In the genomic region with DNA sequence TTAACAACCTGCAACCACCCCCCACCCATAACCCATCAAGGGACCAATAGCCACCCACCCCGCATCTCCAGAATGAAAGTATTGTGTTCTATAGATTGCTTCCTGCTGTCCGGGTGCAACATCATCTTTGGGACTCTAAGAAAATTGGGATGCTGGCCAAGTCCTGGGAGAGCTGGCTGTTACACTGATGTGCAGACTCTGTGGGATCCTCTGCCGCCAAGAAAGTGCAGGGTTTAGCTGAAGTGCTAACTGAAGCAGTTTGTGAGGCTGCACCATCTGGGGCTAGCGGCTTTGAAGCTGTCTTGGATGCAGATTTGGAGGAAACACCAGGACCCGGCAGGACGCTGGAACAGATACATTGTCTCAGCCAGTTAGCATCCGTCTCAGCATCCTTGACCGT, we compare ENCODE assay signal across 14 mouse cellular contexts. TPM values are rescaled to one million over a fixed set of nuclear protein-coding genes. Genes with fewer than 3 reads are reported as not detected.
DNase-seq lines count a peak whose midpoint lies in the region; ATAC-seq and TF ChIP-seq lines count a peak whose summit lies in the region.
"Had no signal": no experiment of that assay in that cellular context is flagged by ENCODE, and none has a peak within 500 bp of the region (broad histone marks: within the 10 kb centered on the region; RNA-seq: fewer than 3 reads in every experiment).

No protein-coding gene starts in this region.

- no peak for ATAC-seq in hindbrain, embryonic 14.5 days (ENCODE audit: low FRiP score)
- ATAC-seq in lung, postnatal 0 days: peak; percentile 25; the same call in 1 of the 2 replicates
- ATAC-seq: intestine, postnatal 0 days had no signal

- no peak overlapping the region for H3K4me2 ChIP-seq in hindbrain, embryonic 14.5 days (replicated peaks)
- H3K4me2 ChIP-seq in lung, postnatal 0 days (replicated peaks; ENCODE audit: low read depth, low read length): no peak overlapping the region
- H3K4me2 ChIP-seq: liver, embryonic 11.5 days had no signal

- TF ChIP-seq EP300 in lung, postnatal 0 days (IDR thresholded peaks at IDR 0.05): no peak

- 47% methylated on average over 8 of the region's 8 CpGs for whole genome bisulfite sequencing in hindbrain, embryonic 14.5 days
- 66% methylated on average over 8 of the region's 8 CpGs for WGBS in hindbrain, embryonic 10.5 days
- 35% methylated on average over 8 of the region's 8 CpGs for WGBS in lung, postnatal 0 days

- no peaks in the 10 kb centered on the region for H3K4me1 ChIP-seq in hindbrain, embryonic 14.5 days (replicated peaks; ENCODE audit: control insufficient read depth, insufficient read depth, low read length)
- peaks cover 18% of the 10 kb centered on the region for H3K4me1 ChIP-seq in hindbrain, embryonic 10.5 days (replicated peaks)
- 0 out of 2 replicates have a peak, but pooled peaks cover 3% of the 10 kb centered on the region for H3K4me1 ChIP-seq in lung, postnatal 0 days (ENCODE audit: insufficient read depth, low read depth, low read length)

- H3K9me3 ChIP-seq in hindbrain, embryonic 14.5 days (ENCODE audit: control insufficient read depth, low read length): no peaks in the 10 kb centered on the region
- H3K9me3 ChIP-seq in hindbrain, embryonic 10.5 days: no peaks in the 10 kb centered on the region
- no peaks in the 10 kb centered on the region for H3K9me3 ChIP-seq in lung, postnatal 0 days (ENCODE audit: low read length)
- H3K9me3 ChIP-seq: megakaryocyte, embryonic 14.5 days had no signal

- no peaks in the 10 kb centered on the region for H3K36me3 ChIP-seq in hindbrain, embryonic 14.5 days (replicated peaks; ENCODE audit: control insufficient read depth, insufficient read depth)
- no peaks in the 10 kb centered on the region for H3K36me3 ChIP-seq in hindbrain, embryonic 10.5 days
- H3K36me3 ChIP-seq in lung, postnatal 0 days (ENCODE audit: insufficient read depth, low read length): no peaks in the 10 kb centered on the region

- peak overlapping the region; percentile 38; the same call in 1 of the 2 replicates for H3K27ac ChIP-seq in hindbrain, embryonic 14.5 days
- no peak overlapping the region for H3K27ac ChIP-seq in hindbrain, embryonic 10.5 days
- H3K27ac ChIP-seq in lung, postnatal 0 days (ENCODE audit: low read length): no peak overlapping the region

- no peak overlapping the region for H3K9ac ChIP-seq in hindbrain, embryonic 14.5 days
- H3K9ac ChIP-seq in lung, postnatal 0 days (replicated peaks; ENCODE audit: low read depth): no peak overlapping the region

- DNase-seq in hindbrain, embryonic 14.5 days (ENCODE audit: low spot score): peak; percentile 46
- DNase-seq in hindbrain, embryonic 10.5 days (ENCODE audit: low spot score): no peak
- peak; percentile 75 for DNase-seq in lung, postnatal 0 days (ENCODE audit: low spot score)
- DNase-seq in lung, postnatal 36 days: no peak
- DNase-seq in 3T3-L1 (ENCODE audit: low read depth, low spot score) (peak; percentile 44), NIH3T3 (ENCODE audit: low read depth) (peak; percentile 68)
- DNase-seq in retina, embryonic 14.5 days (ENCODE audit: low spot score): no peak
- DNase-seq: adrenal gland, postnatal 14 days; kidney, postnatal 36 days; layer of hippocampus, postnatal 36 days had no signal

- H3K4me3 ChIP-seq in hindbrain, embryonic 14.5 days (replicated peaks; ENCODE audit: low read length): no peak overlapping the region
- no peak overlapping the region for H3K4me3 ChIP-seq in hindbrain, embryonic 10.5 days
- H3K4me3 ChIP-seq in lung, postnatal 0 days (ENCODE audit: low read depth, low read length): no peak overlapping the region
- H3K4me3 ChIP-seq: megakaryocyte, embryonic 14.5 days; myocyte had no signal

- H3K27me3 ChIP-seq in hindbrain, embryonic 14.5 days (ENCODE audit: control insufficient read depth, insufficient read depth, low read length): no peaks in the 10 kb centered on the region
- H3K27me3 ChIP-seq in hindbrain, embryonic 10.5 days (ENCODE audit: insufficient read depth, poor library complexity, severe bottlenecking): peaks cover 16% of the 10 kb centered on the region; the same call in 1 of the 2 replicates
- H3K27me3 ChIP-seq in lung, postnatal 0 days (replicated peaks; ENCODE audit: insufficient read depth, low read length): no peaks in the 10 kb centered on the region

- TF ChIP-seq CTCF in lung, postnatal 0 days (IDR thresholded peaks at IDR 0.05): no peak

RNA-seq across cellular contexts. Expression of gene Exoc7, which starts 4.1 kb away (rescaled TPM):
- polyA plus RNA-seq in hindbrain, embryonic 14.5 days (2014; fragmentation: Nextera tagmentation; extraction: Ambion mirVana): 115 and 118 TPM in 2 replicates
- 52.2 and 79.2 TPM in 2 replicates for polyA plus RNA-seq in hindbrain, embryonic 10.5 days (2016; fragmentation: Nextera tagmentation; extraction: Ambion mirVana)
- polyA plus RNA-seq in lung, postnatal 0 days (2015; fragmentation: Nextera tagmentation; extraction: Ambion mirVana): 41.3 and 41.9 TPM in 2 replicates

RNA-seq across cellular contexts. Expression of gene Foxj1, which starts 24.0 kb away (rescaled TPM):
- polyA plus RNA-seq in hindbrain, embryonic 14.5 days (2014; fragmentation: Nextera tagmentation; extraction: Ambion mirVana): 13.1 and 16.2 TPM in 2 replicates
- polyA plus RNA-seq in hindbrain, embryonic 10.5 days (2016; fragmentation: Nextera tagmentation; extraction: Ambion mirVana): 15.1 and 29.1 TPM in 2 replicates
- polyA plus RNA-seq in lung, postnatal 0 days (2015; fragmentation: Nextera tagmentation; extraction: Ambion mirVana): 39.8 and 44.9 TPM in 2 replicates

RNA-seq across cellular contexts. Expression of gene Galr2, which starts 30.4 kb away (rescaled TPM):
- polyA plus RNA-seq in hindbrain, embryonic 14.5 days (2014; fragmentation: Nextera tagmentation; extraction: Ambion mirVana): 0.55 and 0.57 TPM in 2 replicates
- polyA plus RNA-seq in hindbrain, embryonic 10.5 days (2016; fragmentation: Nextera tagmentation; extraction: Ambion mirVana): 0.11 and 0.33 TPM in 2 replicates
- 0.11 TPM in 1 of 2 replicates, not detected in the other for polyA plus RNA-seq in lung, postnatal 0 days (2015; fragmentation: Nextera tagmentation; extraction: Ambion mirVana)

RNA-seq across cellular contexts. Expression of gene Srp68, which starts 37.2 kb away (rescaled TPM):
- 52.0 and 54.0 TPM in 2 replicates for polyA plus RNA-seq in hindbrain, embryonic 14.5 days (2014; fragmentation: Nextera tagmentation; extraction: Ambion mirVana)
- polyA plus RNA-seq in hindbrain, embryonic 10.5 days (2016; fragmentation: Nextera tagmentation; extraction: Ambion mirVana): 96.2 and 100 TPM in 2 replicates
- 43.0 and 47.4 TPM in 2 replicates for polyA plus RNA-seq in lung, postnatal 0 days (2015; fragmentation: Nextera tagmentation; extraction: Ambion mirVana)

Comparison
In these comparisons a context has a peak if more than half of its experiments do, and no peak if none do; other contexts are left out.
1. DNase-seq: peak in hindbrain, embryonic 14.5 days (single experiment), lung, postnatal 0 days (single experiment), 3T3-L1 (single experiment) and NIH3T3 (single experiment); none in hindbrain, embryonic 10.5 days (single experiment), lung, postnatal 36 days (single experiment) and retina, embryonic 14.5 days (single experiment).